Mouse (Mus musculus): Measurements from ENCODE around the gene Slc4a8.

DNA sequence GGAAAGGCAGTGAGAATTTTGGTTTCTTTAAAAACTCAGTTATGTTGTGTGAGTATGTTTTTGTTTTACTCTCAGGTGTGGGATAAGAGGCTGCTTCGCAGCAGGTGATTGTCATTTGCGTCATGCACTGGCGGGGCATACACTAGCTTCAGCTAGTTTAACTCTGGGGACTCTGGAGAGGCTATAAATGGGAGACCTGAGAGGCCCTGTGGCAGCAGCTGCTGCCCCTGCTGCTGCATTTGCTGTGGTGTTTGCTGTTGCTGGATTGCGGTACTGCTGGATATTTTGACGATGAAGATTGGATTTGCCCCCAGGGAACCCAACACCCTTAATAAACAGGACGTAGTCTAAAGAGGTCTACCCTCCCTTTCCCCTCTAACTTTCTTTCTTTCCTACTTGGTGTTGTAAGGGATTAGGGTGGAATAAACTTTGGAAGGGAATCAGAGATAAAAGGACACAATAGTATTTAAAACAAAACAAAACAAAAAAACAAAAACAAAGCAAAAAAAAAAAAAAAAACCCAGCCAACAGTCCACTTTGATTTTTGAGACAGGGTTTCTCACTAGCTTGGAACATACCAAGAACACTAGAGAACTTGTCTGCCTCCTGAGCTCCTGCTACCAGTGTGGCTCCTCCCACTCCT lies 14.9 kb upstream of the Slc4a8 start:
- TF ChIP-seq CTCF (IDR thresholded peaks at IDR 0.05; ENCODE audit: insufficient read depth, low read depth, low read length): no peak
- no peak for TF ChIP-seq POLR2A (IDR thresholded peaks at IDR 0.05; ENCODE audit: insufficient read depth, low read depth, low read length)
